Mouse (Mus musculus): ENCODE results near the gene Polr1d.

The Polr1d gene

GRCm38 (mm10) chr5:147056712-147057290 is 20.0 kb upstream of the Polr1d start:
- DNase-seq, result no peak

- DNase-seq, result no peak
Measured at GRCm38 (mm10) chr5:147057626-147058414, 19.0 kb upstream of the Polr1d start.

- DNase-seq, result no peak
Measured at GRCm38 (mm10) chr5:147058661-147059060, 18.2 kb upstream of the Polr1d start.

- no peak for DNase-seq
Measured at GRCm38 (mm10) chr5:147059319-147059718, 17.5 kb upstream of the Polr1d start.

GRCm38 (mm10) chr5:147060024-147060423 is 16.8 kb upstream of the Polr1d start:
- peak; percentile 59 for DNase-seq

- DNase-seq, result no peak
Measured at GRCm38 (mm10) chr5:147063215-147063661, 13.6 kb upstream of the Polr1d start.

- no peak for DNase-seq
Measured at GRCm38 (mm10) chr5:147066129-147066528, 10.7 kb upstream of the Polr1d start.

GRCm38 (mm10) chr5:147066965-147067364 is 9.9 kb upstream of the Polr1d start:
- DNase-seq, result no peak

GRCm38 (mm10) chr5:147068876-147069275 is 8.0 kb upstream of the Polr1d start:
- DNase-seq, result no peak

GRCm38 (mm10) chr5:147070791-147071516 is 5.9 kb upstream of the Polr1d start:
- peak; percentile 22 for DNase-seq

- no peak for DNase-seq
Measured at GRCm38 (mm10) chr5:147071886-147072285, 5.0 kb upstream of the Polr1d start.

- DNase-seq, result no peak
Measured at GRCm38 (mm10) chr5:147073805-147074204, 3.0 kb upstream of the Polr1d start.

- DNase-seq, result no peak
Measured at GRCm38 (mm10) chr5:147075103-147076025, 1.5 kb upstream of the Polr1d start.

- peak; percentile 98 for DNase-seq
Measured at GRCm38 (mm10) chr5:147076026-147076798, 638 bp upstream of the Polr1d start, which contains the start of gene Lnx2. TSS of gene Lnx2 (minus strand) at chr5:147076586.

GRCm38 (mm10) chr5:147077305-147078034 is 620 bp downstream of the Polr1d start:
- DNase-seq, result peak; percentile 98

- no peak for DNase-seq
Measured at GRCm38 (mm10) chr5:147078110-147078900, 1.5 kb downstream of the Polr1d start.

GRCm38 (mm10) chr5:147085201-147085894 is 8.5 kb downstream of the Polr1d start:
- DNase-seq, result no peak

GRCm38 (mm10) chr5:147086816-147087215 is 10.0 kb downstream of the Polr1d start:
- DNase-seq, result no peak

GRCm38 (mm10) chr5:147089836-147090235 is 13.0 kb downstream of the Polr1d start:
- DNase-seq, result no peak
